Mouse (Mus musculus): Measurements from ENCODE around the gene Gp9. TPM values are rescaled to one million over a fixed set of nuclear protein-coding genes. Genes with fewer than 3 reads are reported as not detected.
A peak's percentile ranks its signal among the peaks of the same experiment; 100 is the strongest.

Gene Gp9
- total RNA-seq, 2 experiments from 2014 or later, result 0.42 to 0.74 TPM

DNA sequence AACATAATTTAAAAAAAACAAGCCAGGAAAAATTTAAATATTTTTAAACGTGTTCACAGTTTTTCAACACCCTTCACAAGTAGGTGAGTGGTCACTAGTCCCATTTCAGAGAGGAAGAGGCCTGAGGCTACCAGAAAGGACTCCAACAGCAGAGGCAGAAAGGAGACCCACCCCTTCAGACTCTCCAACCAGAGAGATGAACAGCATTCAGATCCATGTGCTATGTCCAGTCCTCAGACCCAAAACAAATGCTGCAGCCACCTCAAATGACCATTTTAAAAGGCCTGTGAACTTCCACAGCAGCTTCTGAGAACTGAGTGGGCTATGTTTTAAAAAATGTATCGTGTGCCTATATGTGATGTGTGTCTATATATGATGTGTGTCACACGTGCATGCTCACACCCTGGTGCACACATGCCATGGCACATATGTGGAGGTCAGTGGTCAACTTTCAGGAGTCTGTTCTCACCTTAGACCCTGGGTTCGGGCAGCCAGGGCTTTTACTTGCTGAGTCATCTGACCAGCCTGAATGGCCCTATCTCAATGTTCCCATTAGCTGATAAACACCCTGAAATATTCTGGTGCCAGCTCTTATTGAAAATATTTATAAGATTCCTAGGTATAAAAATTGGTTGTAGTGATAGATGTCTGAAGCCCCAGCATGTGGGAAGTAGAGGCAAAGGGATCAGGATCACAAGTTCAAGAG is 30.0 kb downstream of the Gp9 start:
- no peak for DNase-seq (ENCODE audit: extremely low spot score in 1 of 2, low spot score in 1 of 2)

- no peak for DNase-seq (ENCODE audit: extremely low spot score in 1 of 2, low spot score in 1 of 2)
Measured at GRCm38 (mm10) chr6:87808521-87808920, 30.6 kb downstream of the Gp9 start.

GRCm38 (mm10) chr6:87809144-87809543 is 31.3 kb downstream of the Gp9 start:
- no peak for DNase-seq (ENCODE audit: extremely low spot score in 1 of 2, low spot score in 1 of 2)

DNA sequence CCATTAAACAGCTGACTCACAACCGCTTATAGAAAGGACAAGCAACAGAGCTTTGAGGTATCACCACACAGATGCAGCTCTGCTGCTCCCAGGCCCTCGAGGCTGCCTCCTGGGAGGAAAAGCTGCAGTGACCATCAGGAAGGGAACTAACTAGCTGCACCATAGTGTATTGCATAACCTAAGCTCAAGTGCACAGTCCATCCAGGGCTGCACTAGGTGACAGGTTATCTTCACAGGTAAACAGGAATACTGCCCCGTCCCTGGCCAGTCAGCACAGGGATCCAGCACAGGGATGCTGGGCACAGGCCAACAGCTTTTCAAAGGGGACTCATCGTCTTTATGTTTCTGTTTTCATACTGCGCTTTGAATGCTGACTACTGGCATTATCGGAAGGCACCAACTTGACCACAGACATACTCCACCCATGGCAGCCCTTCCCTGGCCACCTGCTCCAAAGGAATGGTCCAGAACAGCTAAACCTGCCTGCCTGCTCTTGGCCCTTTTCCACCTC is 31.8 kb downstream of the Gp9 start:
- no peak for DNase-seq (ENCODE audit: extremely low spot score in 1 of 2, low spot score in 1 of 2)

DNA sequence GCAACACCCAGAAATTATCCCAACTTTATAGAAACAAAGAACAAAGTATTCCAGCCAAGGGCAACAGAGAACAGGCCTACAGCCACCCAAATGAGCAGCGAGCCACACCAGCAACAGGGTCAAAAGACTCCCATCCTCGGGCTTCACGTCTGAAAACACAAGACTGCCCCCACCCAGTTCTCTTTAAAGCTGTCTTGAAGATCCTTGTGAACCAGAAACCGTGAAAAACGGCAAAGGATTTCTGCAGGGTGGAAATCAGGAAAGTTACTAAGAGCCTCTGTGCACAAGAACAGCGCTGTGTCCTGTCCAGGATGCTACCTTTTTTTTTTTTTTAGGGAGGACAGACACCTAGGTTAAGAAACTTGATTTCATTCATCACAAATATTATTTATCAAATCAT is 32.4 kb downstream of the Gp9 start:
- no peak for DNase-seq (ENCODE audit: extremely low spot score in 1 of 2, low spot score in 1 of 2)

- DNase-seq (ENCODE audit: extremely low spot score in 1 of 2, low spot score in 1 of 2), result peak; percentile 25 to 30
Measured at GRCm38 (mm10) chr6:87810713-87811669, 33.1 kb downstream of the Gp9 start.

DNA sequence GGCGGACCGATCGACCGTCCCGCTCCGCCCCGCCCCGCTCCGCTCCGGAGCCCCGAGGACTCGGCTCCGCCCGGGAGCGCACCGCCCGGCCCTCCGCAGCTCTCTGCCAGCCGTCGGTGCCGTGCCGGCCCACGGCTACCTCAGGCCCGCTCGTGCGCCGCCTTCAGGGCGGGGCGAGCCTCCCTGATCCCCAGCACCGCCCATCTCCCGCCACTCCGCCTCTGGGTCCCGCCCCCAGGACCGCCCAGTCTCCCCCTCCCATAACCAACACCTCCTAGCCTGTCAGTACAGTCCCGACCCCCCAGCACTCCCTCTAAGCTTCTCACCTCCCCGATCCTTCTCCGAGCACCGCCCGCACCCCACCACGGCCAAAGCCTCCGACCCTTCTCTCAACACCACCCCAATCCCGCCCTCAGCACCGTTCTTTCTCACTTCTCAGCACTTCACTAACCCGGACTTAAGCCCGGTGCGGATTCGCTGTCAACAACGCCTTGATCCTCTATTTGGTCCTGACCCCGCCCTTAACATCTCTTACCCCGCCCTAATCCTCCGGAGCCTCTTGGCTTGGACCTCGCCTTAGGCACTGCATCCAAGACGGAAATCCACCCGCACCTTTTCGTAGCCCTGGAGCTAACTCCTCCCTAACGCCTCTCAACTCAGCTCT is 33.9 kb downstream of the Gp9 start, which contains the start of gene Rab43:
TSS of gene Rab43 (minus strand) at position 490 of the 664 bp plus-strand sequence.
- DNase-seq (ENCODE audit: extremely low spot score in 1 of 2, low spot score in 1 of 2), result peak; percentile 75 to 78

DNA sequence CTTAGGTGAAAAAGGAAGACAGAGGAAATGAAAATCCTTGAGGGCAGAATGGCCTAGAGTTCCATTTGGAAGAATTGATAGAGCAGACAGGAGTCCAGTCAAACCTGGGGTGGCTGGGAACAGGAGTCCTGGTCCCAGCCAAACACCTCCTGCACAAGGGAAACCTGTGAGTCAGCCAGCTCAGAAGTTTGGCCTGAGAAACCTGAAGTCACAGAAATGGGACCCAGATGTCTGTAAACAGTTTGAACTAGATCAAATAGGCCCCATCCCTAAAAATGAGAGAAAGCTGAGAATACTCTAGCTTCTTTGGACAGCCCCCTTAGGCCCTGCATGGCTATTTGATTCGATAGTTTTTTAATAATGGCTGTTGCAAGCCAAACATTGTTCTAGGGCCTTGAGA is 34.8 kb downstream of the Gp9 start:
- no peak for DNase-seq (ENCODE audit: extremely low spot score in 1 of 2, low spot score in 1 of 2)

DNA sequence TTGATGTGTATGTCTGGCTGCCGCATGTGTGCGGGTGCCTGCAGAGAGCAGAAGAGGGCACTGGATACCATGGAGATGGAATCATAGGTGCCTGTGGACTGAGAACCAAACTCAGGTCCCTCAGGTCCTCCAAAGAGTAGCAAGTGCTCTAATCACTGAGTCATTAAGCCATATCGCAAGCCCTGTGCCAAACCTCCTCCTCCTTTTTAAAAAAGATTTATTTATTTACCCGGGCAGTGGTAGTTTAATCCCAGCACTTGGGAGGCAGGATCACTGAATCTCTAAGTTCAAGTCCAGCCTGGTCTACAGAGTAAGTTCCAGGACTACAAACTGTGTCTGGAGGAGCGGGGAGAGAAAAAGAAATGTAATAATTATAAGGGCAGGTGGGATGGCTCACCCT is 36.6 kb downstream of the Gp9 start:
- DNase-seq (ENCODE audit: extremely low spot score in 1 of 2, low spot score in 1 of 2), result no peak

DNA sequence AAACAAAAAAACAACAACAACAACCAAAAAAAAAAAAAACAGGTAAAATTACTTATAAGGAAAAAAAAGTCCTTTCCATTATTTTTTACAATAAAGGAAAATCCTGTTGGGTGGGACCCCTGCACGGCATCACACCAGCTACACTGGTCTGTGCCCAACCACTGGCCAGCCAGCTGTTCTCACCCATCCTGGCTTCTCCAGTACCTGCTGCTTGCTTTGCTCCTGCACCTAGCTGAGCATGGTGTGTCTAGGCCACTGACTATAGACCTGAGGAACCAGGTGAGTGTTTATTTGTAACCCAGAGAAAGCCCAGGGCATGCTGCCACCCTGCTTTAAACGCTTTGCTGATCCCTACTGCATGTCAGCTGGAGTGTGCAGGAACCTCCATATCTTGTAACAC is 42.5 kb downstream of the Gp9 start:
- DNase-seq (ENCODE audit: extremely low spot score in 1 of 2, low spot score in 1 of 2), result no peak

Other genes starting within 250 kb of the Gp9 start
- 1 to 10 TPM; 2.8 to 3.3 TPM for gene Arhgap25, start 244.8 kb upstream of the Gp9 start, total RNA-seq (2021)
- gene Prokr1, start 187.3 kb upstream of the Gp9 start, total RNA-seq (2021), result under 1 TPM; 0.19 to 0.52 TPM
- 1 to 10 TPM; 6.8 to 7.1 TPM for gene Aplf, start 105.9 kb upstream of the Gp9 start, total RNA-seq (2021)
- gene Efcc1, start 47.2 kb upstream of the Gp9 start, total RNA-seq (2021), result 1 to 10 TPM; 3.4 to 3.7 TPM
- gene Rab43, start 34.1 kb downstream of the Gp9 start, total RNA-seq (2021), result 10 to 100 TPM; 15.4 to 18.3 TPM
- gene Gm45140, start 57.7 kb downstream of the Gp9 start, total RNA-seq (2021), result 1 to 10 TPM; 1.0 to 2.3 TPM
- 10 to 100 TPM; 30.9 to 32.3 TPM for gene Isy1, start 60.7 kb downstream of the Gp9 start, total RNA-seq (2021)
- 100 to 1,000 TPM; 246 to 257 TPM for gene Cnbp, start 73.0 kb downstream of the Gp9 start, total RNA-seq (2021)
- gene Copg1, start 109.7 kb downstream of the Gp9 start, total RNA-seq (2021), result 100 to 1,000 TPM; 230 to 237 TPM
- 10 to 100 TPM; 24.4 to 25.0 TPM for gene Hmces, start 135.9 kb downstream of the Gp9 start, total RNA-seq (2021)
- 10 to 100 TPM; 74.7 to 76.2 TPM for gene H1fx, start 203.6 kb downstream of the Gp9 start, total RNA-seq (2021)